Mouse (Mus musculus): ENCODE measurements around the gene Prickle2. TPM values are rescaled to one million over a fixed set of nuclear protein-coding genes. Genes with fewer than 3 reads are reported as not detected.

Prickle2 gene
- polyA plus RNA-seq, 1 experiment: 1.5 TPM

DNA sequence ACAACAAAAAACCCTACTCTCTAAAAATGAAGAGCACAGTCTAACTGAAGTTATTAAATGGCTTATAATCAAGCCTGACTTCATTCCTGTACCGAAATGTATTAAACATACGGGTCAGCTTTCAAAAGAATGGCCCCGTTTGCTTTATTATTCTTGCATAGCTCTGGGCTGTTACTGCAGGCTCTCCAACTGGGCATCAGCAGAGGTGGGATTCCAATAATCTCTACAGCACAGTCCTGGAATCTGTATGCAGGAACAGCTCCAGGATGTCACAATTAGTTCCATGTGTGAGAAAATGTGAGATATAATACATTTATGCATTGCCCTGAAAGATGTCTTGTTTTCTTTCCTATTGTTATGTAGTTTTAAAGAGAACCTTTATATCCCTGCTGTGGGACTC is 38.4 kb downstream of the Prickle2 start:
- no peak overlapping the region for H3K4me3 ChIP-seq (ENCODE audit: control insufficient read depth, low read depth, low read length)
- no peaks in the 10 kb centered on the region for H3K4me1 ChIP-seq (ENCODE audit: control insufficient read depth, insufficient read depth, low read length)
- TF ChIP-seq POLR2A (IDR thresholded peaks at IDR 0.05; ENCODE audit: control insufficient read depth, low read depth, low read length) (no peak), CTCF (IDR thresholded peaks at IDR 0.05; ENCODE audit: control insufficient read depth, insufficient read depth, insufficient replicate concordance, low read depth, low read length) (no peak)
- H3K36me3 ChIP-seq (ENCODE audit: control insufficient read depth, insufficient read depth, low read length): no peaks in the 10 kb centered on the region
- no peaks in the 10 kb centered on the region for H3K27me3 ChIP-seq (ENCODE audit: control insufficient read depth, insufficient read depth, low read length)
- H3K27ac ChIP-seq (ENCODE audit: control insufficient read depth, insufficient read depth, low read depth, low read length): no peak overlapping the region

DNA sequence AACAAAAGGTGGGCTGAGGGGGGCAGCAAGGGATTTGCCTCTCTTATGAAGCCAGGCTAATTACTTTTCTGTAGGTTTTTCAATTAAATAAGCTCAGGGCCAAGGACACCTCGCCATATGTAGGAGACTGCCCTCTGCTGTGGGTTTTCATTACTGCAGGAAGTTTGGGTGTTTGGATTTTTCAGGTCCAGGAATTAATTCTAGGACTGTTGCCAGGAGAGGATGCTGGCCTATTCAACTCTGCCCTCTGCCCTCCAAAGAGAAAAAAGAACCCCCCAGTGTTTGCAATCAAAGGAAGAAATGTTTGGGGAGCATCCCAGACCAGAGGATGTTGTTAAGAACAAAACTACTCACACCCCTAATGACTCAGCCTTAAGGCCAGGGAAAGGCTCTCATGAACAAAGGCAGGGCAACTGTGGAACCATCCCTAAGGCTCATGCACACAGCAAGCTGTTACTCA is 40.4 kb downstream of the Prickle2 start:
- no peaks in the 10 kb centered on the region for H3K36me3 ChIP-seq (ENCODE audit: control insufficient read depth, insufficient read depth, low read length)
- TF ChIP-seq CTCF (IDR thresholded peaks at IDR 0.05; ENCODE audit: control insufficient read depth, insufficient read depth, insufficient replicate concordance, low read depth, low read length) (no peak), POLR2A (IDR thresholded peaks at IDR 0.05; ENCODE audit: control insufficient read depth, low read depth, low read length) (no peak)
- H3K4me1 ChIP-seq (ENCODE audit: control insufficient read depth, insufficient read depth, low read length): no peaks in the 10 kb centered on the region
- H3K27me3 ChIP-seq (ENCODE audit: control insufficient read depth, insufficient read depth, low read length): no peaks in the 10 kb centered on the region
- H3K4me3 ChIP-seq (ENCODE audit: control insufficient read depth, low read depth, low read length): no peak overlapping the region
- no peak overlapping the region for H3K27ac ChIP-seq (ENCODE audit: control insufficient read depth, insufficient read depth, low read depth, low read length)

DNA sequence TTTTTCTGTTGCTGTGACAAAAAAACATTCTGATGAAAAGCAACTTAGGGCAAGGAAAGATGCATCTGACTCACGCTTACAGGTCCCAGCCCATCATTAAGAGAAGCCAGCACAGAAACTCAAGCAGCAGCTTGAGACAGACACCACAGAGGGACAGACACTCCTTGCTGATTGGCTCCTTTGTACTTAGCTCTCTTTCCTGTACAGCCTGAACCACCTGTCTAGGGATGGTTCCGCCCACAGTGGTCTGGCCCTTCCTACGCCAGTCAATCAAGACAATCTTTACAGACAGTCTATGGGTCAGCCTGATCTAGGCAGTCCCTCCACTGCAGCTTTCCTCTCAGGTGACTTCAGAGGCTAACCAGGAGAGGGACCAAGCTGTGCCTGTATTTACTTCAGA is 42.1 kb downstream of the Prickle2 start:
- H3K27ac ChIP-seq (ENCODE audit: control insufficient read depth, insufficient read depth, low read depth, low read length): no peak overlapping the region
- H3K4me3 ChIP-seq (ENCODE audit: control insufficient read depth, low read depth, low read length): no peak overlapping the region
- H3K4me1 ChIP-seq (ENCODE audit: control insufficient read depth, insufficient read depth, low read length): no peaks in the 10 kb centered on the region
- no peaks in the 10 kb centered on the region for H3K27me3 ChIP-seq (ENCODE audit: control insufficient read depth, insufficient read depth, low read length)
- TF ChIP-seq CTCF (IDR thresholded peaks at IDR 0.05; ENCODE audit: control insufficient read depth, insufficient read depth, insufficient replicate concordance, low read depth, low read length) (no peak), POLR2A (IDR thresholded peaks at IDR 0.05; ENCODE audit: control insufficient read depth, low read depth, low read length) (no peak)
- no peaks in the 10 kb centered on the region for H3K36me3 ChIP-seq (ENCODE audit: control insufficient read depth, insufficient read depth, low read length)

DNA sequence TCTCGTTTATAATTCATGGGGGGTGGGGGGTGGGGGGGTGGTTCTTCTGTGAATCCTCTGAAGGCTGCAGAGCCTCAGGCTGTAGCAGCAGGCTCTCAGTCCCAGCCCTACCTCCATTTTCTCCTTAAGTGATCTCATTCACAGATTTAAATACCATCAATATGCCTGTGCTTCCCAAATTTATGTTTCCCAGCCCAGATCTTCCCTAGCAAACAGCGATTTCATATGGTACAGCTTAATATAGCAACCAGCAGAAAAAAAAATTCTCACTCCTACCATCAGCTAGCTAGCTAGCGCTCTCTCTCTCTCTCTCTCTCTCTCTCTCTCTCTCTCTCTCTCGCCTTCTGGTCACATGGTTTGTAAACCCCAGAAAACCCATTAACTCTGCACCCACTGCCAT is 42.5 kb downstream of the Prickle2 start:
- Histone ChIP-seq H3K4me3 (ENCODE audit: control insufficient read depth, low read depth, low read length) (no peak overlapping the region), H3K27ac (ENCODE audit: control insufficient read depth, insufficient read depth, low read depth, low read length) (no peak overlapping the region), H3K36me3 (ENCODE audit: control insufficient read depth, insufficient read depth, low read length) (no peaks in the 10 kb centered on the region), H3K4me1 (ENCODE audit: control insufficient read depth, insufficient read depth, low read length) (no peaks in the 10 kb centered on the region), H3K27me3 (ENCODE audit: control insufficient read depth, insufficient read depth, low read length) (no peaks in the 10 kb centered on the region)
- TF ChIP-seq CTCF (IDR thresholded peaks at IDR 0.05; ENCODE audit: control insufficient read depth, insufficient read depth, insufficient replicate concordance, low read depth, low read length): no peak
- TF ChIP-seq POLR2A (IDR thresholded peaks at IDR 0.05; ENCODE audit: control insufficient read depth, low read depth, low read length): no peak

DNA sequence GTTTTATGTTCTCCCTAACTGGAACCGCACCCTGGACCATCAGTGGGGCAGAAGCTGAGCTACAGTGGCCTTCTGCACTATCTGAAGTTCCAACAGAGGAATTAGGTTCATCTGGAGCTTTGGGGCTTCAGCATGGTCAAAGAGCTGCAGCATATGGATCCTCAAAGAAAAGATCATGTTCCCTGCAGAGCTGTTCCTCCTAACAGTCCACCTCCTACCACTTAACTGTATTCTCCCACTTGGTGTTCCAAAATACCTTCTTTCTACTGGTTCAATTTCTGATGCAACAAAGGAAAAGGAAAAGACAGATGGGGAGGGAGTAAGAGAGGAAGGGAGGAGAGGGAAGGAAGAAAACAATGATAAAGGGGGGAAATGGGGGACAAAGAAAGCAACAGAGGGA is 56.9 kb downstream of the Prickle2 start:
- H3K36me3 ChIP-seq (ENCODE audit: control insufficient read depth, insufficient read depth, low read length): no peaks in the 10 kb centered on the region
- H3K27me3 ChIP-seq (ENCODE audit: control insufficient read depth, insufficient read depth, low read length): no peaks in the 10 kb centered on the region
- TF ChIP-seq POLR2A (IDR thresholded peaks at IDR 0.05; ENCODE audit: control insufficient read depth, low read depth, low read length) (no peak), CTCF (IDR thresholded peaks at IDR 0.05; ENCODE audit: control insufficient read depth, insufficient read depth, insufficient replicate concordance, low read depth, low read length) (no peak)
- no peaks in the 10 kb centered on the region for H3K4me1 ChIP-seq (ENCODE audit: control insufficient read depth, insufficient read depth, low read length)
- H3K4me3 ChIP-seq (ENCODE audit: control insufficient read depth, low read depth, low read length): no peak overlapping the region
- no peak overlapping the region for H3K27ac ChIP-seq (ENCODE audit: control insufficient read depth, insufficient read depth, low read depth, low read length)

DNA sequence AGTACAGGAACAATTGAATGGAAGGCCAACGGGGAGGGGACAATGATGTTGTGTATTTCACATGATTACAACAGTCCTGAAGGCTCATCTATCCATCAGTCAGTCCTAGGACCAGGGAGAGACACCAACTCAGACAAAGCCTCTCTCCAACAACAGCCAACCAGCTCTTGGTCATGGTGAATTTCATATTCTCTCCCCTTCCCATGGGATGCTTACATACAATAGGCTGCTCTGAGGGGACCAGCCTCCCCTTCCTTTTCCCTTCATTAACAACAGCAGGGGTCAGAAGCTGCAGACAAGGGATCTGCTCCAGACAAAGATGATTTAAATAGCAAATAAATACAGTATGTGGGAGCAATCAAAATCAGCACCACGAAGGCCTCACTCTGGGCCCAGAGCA is 57.4 kb downstream of the Prickle2 start:
- TF ChIP-seq POLR2A (IDR thresholded peaks at IDR 0.05; ENCODE audit: control insufficient read depth, low read depth, low read length) (no peak), CTCF (IDR thresholded peaks at IDR 0.05; ENCODE audit: control insufficient read depth, insufficient read depth, insufficient replicate concordance, low read depth, low read length) (no peak)
- no peaks in the 10 kb centered on the region for H3K4me1 ChIP-seq (ENCODE audit: control insufficient read depth, insufficient read depth, low read length)
- no peaks in the 10 kb centered on the region for H3K27me3 ChIP-seq (ENCODE audit: control insufficient read depth, insufficient read depth, low read length)
- no peaks in the 10 kb centered on the region for H3K36me3 ChIP-seq (ENCODE audit: control insufficient read depth, insufficient read depth, low read length)
- no peak overlapping the region for H3K27ac ChIP-seq (ENCODE audit: control insufficient read depth, insufficient read depth, low read depth, low read length)
- H3K4me3 ChIP-seq (ENCODE audit: control insufficient read depth, low read depth, low read length): no peak overlapping the region

DNA sequence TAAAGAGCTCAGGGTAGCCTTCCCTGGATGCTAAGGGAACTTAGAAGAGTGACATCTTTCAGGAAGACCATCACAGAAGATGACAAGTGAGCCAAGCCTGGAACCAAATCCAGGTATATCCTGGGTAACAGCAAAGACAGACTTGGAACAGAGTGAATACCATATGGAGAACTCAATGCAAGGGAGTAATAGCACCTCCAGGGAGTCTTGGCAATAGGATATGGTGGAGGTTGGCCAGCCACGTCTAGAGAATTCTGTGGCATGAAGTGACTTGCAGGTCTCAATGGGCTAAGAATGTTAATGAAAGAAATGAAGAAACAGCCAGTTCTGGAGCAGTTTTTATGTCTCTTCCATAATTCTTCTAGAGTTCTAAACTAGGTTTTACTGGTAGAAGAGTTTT is 63.0 kb downstream of the Prickle2 start:
- TF ChIP-seq POLR2A (IDR thresholded peaks at IDR 0.05; ENCODE audit: control insufficient read depth, low read depth, low read length) (no peak), CTCF (IDR thresholded peaks at IDR 0.05; ENCODE audit: control insufficient read depth, insufficient read depth, insufficient replicate concordance, low read depth, low read length) (no peak)
- H3K4me3 ChIP-seq (ENCODE audit: control insufficient read depth, low read depth, low read length): no peak overlapping the region
- no peaks in the 10 kb centered on the region for H3K36me3 ChIP-seq (ENCODE audit: control insufficient read depth, insufficient read depth, low read length)
- H3K27me3 ChIP-seq (ENCODE audit: control insufficient read depth, insufficient read depth, low read length): no peaks in the 10 kb centered on the region
- no peak overlapping the region for H3K27ac ChIP-seq (ENCODE audit: control insufficient read depth, insufficient read depth, low read depth, low read length)
- no peaks in the 10 kb centered on the region for H3K4me1 ChIP-seq (ENCODE audit: control insufficient read depth, insufficient read depth, low read length)

DNA sequence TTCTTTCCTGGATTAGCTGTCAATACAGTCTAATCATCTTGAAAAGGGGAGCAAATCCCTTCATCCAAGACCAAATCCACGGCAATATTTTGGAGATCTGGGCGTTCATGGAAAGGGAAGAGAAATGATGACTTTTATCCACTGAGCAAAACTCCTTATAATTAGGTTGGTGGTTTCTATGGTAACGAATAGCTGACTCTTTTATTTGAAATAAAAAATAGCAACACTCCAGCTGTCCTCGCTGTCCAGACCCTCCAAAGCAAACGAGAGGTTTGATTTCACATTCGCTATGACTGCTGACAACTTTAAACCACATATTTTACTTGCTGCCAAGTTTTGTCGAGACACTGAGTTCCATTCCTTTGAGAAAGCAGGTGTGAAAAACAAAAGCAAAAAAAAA is 64.0 kb downstream of the Prickle2 start:
- no peaks in the 10 kb centered on the region for H3K4me1 ChIP-seq (ENCODE audit: control insufficient read depth, insufficient read depth, low read length)
- no peaks in the 10 kb centered on the region for H3K27me3 ChIP-seq (ENCODE audit: control insufficient read depth, insufficient read depth, low read length)
- H3K4me3 ChIP-seq (ENCODE audit: control insufficient read depth, low read depth, low read length): no peak overlapping the region
- no peak for TF ChIP-seq POLR2A (IDR thresholded peaks at IDR 0.05; ENCODE audit: control insufficient read depth, low read depth, low read length)
- TF ChIP-seq CTCF (IDR thresholded peaks at IDR 0.05; ENCODE audit: control insufficient read depth, insufficient read depth, insufficient replicate concordance, low read depth, low read length): no peak
- no peak overlapping the region for H3K27ac ChIP-seq (ENCODE audit: control insufficient read depth, insufficient read depth, low read depth, low read length)
- H3K36me3 ChIP-seq (ENCODE audit: control insufficient read depth, insufficient read depth, low read length): no peaks in the 10 kb centered on the region

Measured in testis, adult 2 months (tissue).